Mouse (Mus musculus): ENCODE measurements around the gene Gm14085. TPM values are rescaled to one million over a fixed set of nuclear protein-coding genes. Genes with fewer than 3 reads are reported as not detected.

Gm14085 gene
- total RNA-seq, 2 experiments from 2014 or later = 0.17 to 0.23 TPM

GRCm38 (mm10) chr2:122558317-122558716, 73.6 kb downstream of the Gm14085 start:
- no peak for DNase-seq (ENCODE audit: low spot score in 2 of 2)

- DNase-seq (ENCODE audit: low spot score in 2 of 2) = no peak
Observed at GRCm38 (mm10) chr2:122561221-122561620, 76.5 kb downstream of the Gm14085 start.

DNA sequence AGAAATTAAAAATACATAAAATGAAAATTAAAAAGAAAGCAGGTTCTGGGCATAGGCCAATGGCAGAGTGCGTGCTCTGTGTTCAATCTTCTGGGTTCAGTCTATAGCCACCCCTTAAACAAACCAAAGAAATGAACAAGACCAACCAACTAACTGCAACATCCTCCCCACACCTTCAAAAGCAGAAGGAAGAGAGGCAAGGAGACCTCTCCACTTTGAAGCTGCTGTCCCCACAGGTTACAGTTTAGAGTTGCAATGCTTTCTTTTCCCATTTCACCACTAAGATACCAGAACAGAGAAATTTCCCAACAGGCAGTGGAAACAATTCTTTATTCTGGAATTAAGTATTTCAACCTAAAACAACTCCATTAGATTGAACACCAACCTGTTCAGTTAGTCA, 77.5 kb downstream of the Gm14085 start:
- no peak for DNase-seq (ENCODE audit: low spot score in 2 of 2)

GRCm38 (mm10) chr2:122569439-122569838, 84.7 kb downstream of the Gm14085 start:
- DNase-seq (ENCODE audit: low spot score in 2 of 2) = peak; percentile 18 to 37

DNA sequence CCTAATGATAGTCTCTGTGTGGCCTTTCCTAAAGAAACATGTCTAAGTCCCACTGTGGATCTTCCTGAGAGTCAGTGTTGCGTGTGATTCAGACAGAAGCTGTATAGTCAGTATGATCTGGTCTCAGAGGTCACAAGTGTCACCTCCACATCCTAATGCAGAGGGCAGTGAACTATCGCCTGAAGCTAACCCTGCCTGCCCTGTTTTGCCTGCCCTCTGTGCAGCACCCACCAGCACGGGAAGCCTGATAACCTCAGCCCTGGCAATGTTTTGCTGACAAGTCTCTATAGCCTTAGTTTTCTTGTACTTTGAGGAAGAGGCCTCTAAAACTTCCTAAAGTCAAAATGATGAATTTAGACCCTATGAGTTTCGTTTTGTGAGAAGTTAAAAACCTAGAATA, 85.7 kb downstream of the Gm14085 start:
- DNase-seq (ENCODE audit: low spot score in 2 of 2) = no peak

GRCm38 (mm10) chr2:122571326-122571725, 86.6 kb downstream of the Gm14085 start:
- no peak for DNase-seq (ENCODE audit: low spot score in 2 of 2)

DNA sequence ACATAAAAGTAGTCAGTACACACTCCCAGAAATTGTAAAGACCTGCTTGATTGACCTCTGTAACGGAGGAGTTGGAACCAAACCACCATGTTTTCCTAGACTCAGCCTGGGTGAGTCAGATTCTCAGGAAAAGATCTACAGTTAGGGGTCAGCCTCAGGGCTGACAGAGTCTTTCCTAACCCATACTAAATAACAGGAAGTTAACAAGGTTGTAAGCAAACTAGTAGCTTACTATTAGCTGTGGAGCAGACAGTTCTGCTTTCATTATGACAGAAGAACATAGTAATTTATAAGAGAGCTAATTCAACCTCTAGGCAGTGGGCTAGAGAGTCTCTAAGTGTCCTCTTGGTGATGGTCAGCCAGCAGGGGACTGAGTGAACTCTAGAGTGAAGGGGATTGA, 87.7 kb downstream of the Gm14085 start:
- no peak for DNase-seq (ENCODE audit: low spot score in 2 of 2)

- peak in 1 of 2 experiments; percentile 45 for DNase-seq (ENCODE audit: low spot score in 2 of 2)
Observed at GRCm38 (mm10) chr2:122575470-122575869, 90.7 kb downstream of the Gm14085 start.

DNA sequence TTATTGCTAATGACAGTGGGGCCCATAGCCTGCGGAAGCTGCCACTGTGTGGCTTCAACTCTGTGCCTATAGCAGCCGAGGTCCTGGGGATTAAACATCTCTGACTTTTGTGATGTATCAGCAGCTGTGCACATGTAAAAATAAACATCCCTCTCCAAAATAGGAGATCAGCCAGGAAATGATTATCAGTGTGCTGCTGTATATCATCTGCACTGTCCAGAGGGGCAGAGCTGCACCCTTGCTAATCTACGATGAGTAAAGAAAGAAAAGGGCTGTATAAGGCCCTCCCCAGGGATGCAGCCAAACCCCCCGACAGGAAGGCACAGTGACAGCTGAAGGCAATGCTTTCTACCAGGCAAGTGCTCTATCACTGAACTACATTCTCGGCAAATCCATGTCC, 91.6 kb downstream of the Gm14085 start:
- DNase-seq (ENCODE audit: low spot score in 2 of 2) = no peak

DNA sequence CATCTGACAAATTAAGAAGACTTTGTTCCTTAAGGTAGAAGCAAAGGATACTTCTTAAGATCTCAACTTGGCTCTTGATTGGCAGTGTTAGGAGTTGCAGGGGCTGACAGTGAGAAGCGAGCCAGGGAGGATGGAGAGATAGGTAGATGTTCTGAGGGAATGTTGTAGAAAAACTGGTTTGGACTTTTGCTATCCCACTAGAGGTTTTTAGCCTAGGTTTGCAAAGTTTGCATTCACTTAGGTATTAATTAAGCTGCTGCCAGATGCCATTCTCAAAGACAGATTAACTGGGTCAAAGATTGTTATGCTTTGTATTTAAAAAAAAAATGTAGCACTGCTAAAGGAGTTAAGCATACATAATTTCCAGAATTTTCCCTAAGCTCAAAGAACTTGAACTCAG, 92.6 kb downstream of the Gm14085 start:
- no peak for DNase-seq (ENCODE audit: low spot score in 2 of 2)

Other genes with a start within 250 kb of the Gm14085 start
- under 1 TPM; 0.08 to 0.17 TPM for gene Duox2, start 186.5 kb upstream of the Gm14085 start, total RNA-seq (2021)
- under 1 TPM in 1 of 2 experiments, not detected in 1; 0.20 TPM for gene Duoxa2, start 186.0 kb upstream of the Gm14085 start, total RNA-seq (2021)
- gene Duoxa1, start 171.2 kb upstream of the Gm14085 start, total RNA-seq (2021) = under 1 TPM in 1 of 2 experiments, not detected in 1; 0.25 TPM
- under 1 TPM in 1 of 2 experiments, not detected in 1; 0.06 TPM for gene Duox1, start 169.3 kb upstream of the Gm14085 start, total RNA-seq (2021)
- gene Shf, start 115.8 kb upstream of the Gm14085 start, total RNA-seq (2021) = 10 to 100 TPM; 30.5 to 32.7 TPM
- 1 to 10 TPM; 1.8 to 2.4 TPM for gene Slc28a2, start 58.5 kb upstream of the Gm14085 start, total RNA-seq (2021)
- 10 to 100 TPM; 22.8 to 82.9 TPM for gene Gatm, start 126.4 kb downstream of the Gm14085 start, total RNA-seq (2021)
- gene AA467197, start 152.0 kb downstream of the Gm14085 start, total RNA-seq (2021) = under 1 TPM; 0.42 to 0.68 TPM
- gene Slc30a4, start 217.7 kb downstream of the Gm14085 start, total RNA-seq (2021) = 10 to 100 TPM; 33.2 to 34.4 TPM

All from adrenal gland, postnatal 4 days (tissue).